Mouse (Mus musculus): Measurements from ENCODE around the gene Map3k5. TPM values are rescaled to one million over a fixed set of nuclear protein-coding genes. Genes with fewer than 3 reads are reported as not detected.

The Map3k5 gene
- polyA plus RNA-seq, 1 experiment from 2014 or later = 1.2 TPM

DNA sequence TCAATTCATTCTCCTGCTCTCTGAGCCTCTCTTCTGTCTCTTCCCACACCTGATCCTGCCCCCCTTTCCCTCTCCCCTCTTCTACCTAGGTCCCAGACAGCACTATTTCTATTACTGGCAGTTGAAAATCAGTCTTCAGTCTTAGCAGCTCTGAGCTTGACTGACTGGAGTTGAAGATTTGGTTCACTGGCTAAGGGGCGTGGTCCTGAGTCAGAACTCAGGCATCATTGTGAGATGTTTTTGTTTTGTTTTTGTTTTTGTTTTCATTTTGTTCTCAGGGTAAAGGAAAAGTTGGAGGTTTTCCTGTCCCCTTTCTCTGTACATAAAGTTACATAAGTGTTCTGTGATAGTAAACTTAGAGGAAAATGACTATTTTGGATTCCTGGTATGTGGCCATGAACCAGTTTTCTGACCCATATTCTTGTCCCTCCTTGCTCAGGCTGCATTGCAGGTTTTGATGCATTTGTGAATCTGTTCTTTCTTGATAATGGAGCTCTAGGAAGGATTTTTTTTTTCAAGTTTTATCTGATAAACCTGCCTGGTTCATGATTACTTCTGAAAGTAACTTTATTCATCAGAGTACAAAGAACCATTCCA, 131.9 kb downstream of the Map3k5 start:
- Histone ChIP-seq H3K9me3 (ENCODE audit: control insufficient read depth, low read length) (no peaks in the 10 kb centered on the region), H3K4me1 (replicated peaks; ENCODE audit: control insufficient read depth, insufficient read depth, low read length) (no peaks in the 10 kb centered on the region), H3K36me3 (ENCODE audit: control insufficient read depth, insufficient read depth, low read length) (no peaks in the 10 kb centered on the region), H3K27ac (ENCODE audit: low read length) (no peak overlapping the region), H3K27me3 (ENCODE audit: control insufficient read depth, insufficient read depth, low read depth, low read length) (no peaks in the 10 kb centered on the region), H3K4me2 (ENCODE audit: low read depth, low read length) (no peak overlapping the region), H3K4me3 (ENCODE audit: low read length) (no peak overlapping the region), H3K9ac (ENCODE audit: low read length) (no peak overlapping the region)
- WGBS = 87% methylated on average over 1 of the region's 1 CpGs
- ATAC-seq (ENCODE audit: low read depth) = no peak

DNA sequence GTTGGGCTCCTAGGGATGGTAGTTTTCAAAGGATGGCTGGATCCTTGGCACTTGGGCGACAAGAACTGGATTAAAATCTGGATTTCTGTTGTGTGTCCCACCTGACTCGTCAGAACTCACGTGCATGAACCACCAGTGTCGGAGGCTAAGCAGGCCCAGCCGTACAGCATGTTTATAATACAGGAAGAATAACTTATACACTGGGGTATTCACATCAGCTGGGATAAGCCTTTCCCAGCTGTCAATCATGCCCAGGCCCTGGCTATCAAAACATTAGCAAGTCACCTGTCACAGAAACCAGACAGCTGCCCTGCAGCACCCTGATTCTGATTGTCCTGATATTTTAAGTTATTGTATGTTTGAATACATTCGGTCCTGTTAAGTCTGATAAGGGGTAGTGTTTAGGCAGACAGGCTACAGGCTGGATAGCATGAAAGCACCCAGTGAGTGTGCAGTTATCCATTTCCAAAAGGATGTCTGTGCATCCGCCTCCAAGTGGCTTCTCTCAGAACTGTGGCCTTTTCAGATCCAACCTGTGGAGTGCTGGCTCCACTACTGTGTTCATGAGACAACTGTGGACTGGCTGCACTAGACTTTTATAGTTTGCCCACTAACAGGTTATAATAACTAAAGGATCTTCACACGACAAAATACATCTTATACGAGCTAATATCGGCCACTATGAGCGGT, 135.6 kb downstream of the Map3k5 start:
- H3K27me3 ChIP-seq (ENCODE audit: control insufficient read depth, insufficient read depth, low read depth, low read length) = no peaks in the 10 kb centered on the region

DNA sequence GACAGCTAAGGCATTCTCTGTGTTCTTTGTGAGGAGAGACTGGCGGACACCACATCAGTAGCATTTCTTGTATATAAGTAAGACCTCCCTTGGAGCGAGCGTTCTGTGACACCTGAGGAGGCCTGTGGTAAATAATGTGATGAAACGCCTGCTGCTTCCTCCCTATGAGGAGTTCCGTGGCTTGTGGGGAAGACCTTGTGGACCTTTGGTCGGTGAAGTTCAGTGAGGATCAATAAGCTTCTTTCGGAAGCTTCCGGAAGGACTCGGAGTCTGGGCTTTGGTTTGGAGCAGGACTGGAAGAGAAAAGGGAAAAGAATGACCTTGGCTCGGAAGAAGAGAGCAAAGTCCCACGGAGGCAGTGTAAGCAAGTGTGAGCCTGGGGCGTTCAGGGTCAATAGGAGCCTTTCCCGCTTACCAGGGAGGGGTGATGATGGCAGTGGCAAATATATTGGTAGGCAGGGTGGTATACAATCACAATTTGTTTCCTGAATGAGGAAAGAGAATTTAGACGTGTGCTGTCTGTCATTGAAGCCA, 136.4 kb downstream of the Map3k5 start:
- 72% methylated on average over 14 of the region's 14 CpGs for WGBS
- Histone ChIP-seq H3K9me3 (ENCODE audit: control insufficient read depth, low read length) (no peaks in the 10 kb centered on the region), H3K27ac (ENCODE audit: low read length) (no peak overlapping the region), H3K36me3 (ENCODE audit: control insufficient read depth, insufficient read depth, low read length) (no peaks in the 10 kb centered on the region), H3K9ac (ENCODE audit: low read length) (no peak overlapping the region), H3K4me2 (ENCODE audit: low read depth, low read length) (no peak overlapping the region), H3K27me3 (ENCODE audit: control insufficient read depth, insufficient read depth, low read depth, low read length) (no peaks in the 10 kb centered on the region), H3K4me1 (replicated peaks; ENCODE audit: control insufficient read depth, insufficient read depth, low read length) (no peaks in the 10 kb centered on the region), H3K4me3 (ENCODE audit: low read length) (no peak overlapping the region)
- no peak for ATAC-seq (ENCODE audit: low read depth)

More for the DNA sequence above, 135.6 kb downstream of the Map3k5 start:
- Histone ChIP-seq H3K4me1 (replicated peaks; ENCODE audit: control insufficient read depth, insufficient read depth, low read length) (no peaks in the 10 kb centered on the region), H3K4me2 (ENCODE audit: low read depth, low read length) (no peak overlapping the region), H3K9ac (ENCODE audit: low read length) (no peak overlapping the region), H3K9me3 (ENCODE audit: control insufficient read depth, low read length) (no peaks in the 10 kb centered on the region), H3K4me3 (ENCODE audit: low read length) (no peak overlapping the region), H3K27ac (ENCODE audit: low read length) (no peak overlapping the region), H3K36me3 (ENCODE audit: control insufficient read depth, insufficient read depth, low read length) (no peaks in the 10 kb centered on the region)
- ATAC-seq (ENCODE audit: low read depth) = no peak
- WGBS = 83% methylated on average over 11 of the region's 11 CpGs

DNA sequence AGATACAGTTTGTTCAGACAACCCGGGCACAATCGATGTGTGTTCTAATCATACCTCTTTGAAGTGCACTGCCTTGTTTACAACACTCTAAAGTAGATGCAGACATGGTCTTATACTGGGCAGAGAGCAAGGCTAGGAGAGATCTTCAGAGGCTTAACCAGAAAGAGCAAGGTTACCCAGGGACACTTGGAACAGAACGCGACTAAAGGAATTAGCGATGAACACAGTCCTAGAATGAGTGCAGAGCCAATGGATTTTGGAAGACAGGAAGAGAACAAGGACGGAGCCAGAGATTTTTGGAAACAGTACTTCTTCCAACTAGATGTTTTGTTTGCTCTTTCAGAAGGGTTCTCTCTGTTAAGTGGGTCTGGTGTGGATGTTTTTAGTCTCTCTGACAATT, 137.4 kb downstream of the Map3k5 start:
- H3K9ac ChIP-seq (ENCODE audit: low read length) = no peak overlapping the region
- no peaks in the 10 kb centered on the region for H3K4me1 ChIP-seq (replicated peaks; ENCODE audit: control insufficient read depth, insufficient read depth, low read length)
- no peak overlapping the region for H3K4me3 ChIP-seq (ENCODE audit: low read length)
- no peak for ATAC-seq (ENCODE audit: low read depth)
- no peaks in the 10 kb centered on the region for H3K9me3 ChIP-seq (ENCODE audit: control insufficient read depth, low read length)
- no peaks in the 10 kb centered on the region for H3K27me3 ChIP-seq (ENCODE audit: control insufficient read depth, insufficient read depth, low read depth, low read length)
- H3K36me3 ChIP-seq (ENCODE audit: control insufficient read depth, insufficient read depth, low read length) = no peaks in the 10 kb centered on the region
- WGBS = 80% methylated on average over 6 of the region's 6 CpGs
- no peak overlapping the region for H3K27ac ChIP-seq (ENCODE audit: low read length)
- no peak overlapping the region for H3K4me2 ChIP-seq (ENCODE audit: low read depth, low read length)

DNA sequence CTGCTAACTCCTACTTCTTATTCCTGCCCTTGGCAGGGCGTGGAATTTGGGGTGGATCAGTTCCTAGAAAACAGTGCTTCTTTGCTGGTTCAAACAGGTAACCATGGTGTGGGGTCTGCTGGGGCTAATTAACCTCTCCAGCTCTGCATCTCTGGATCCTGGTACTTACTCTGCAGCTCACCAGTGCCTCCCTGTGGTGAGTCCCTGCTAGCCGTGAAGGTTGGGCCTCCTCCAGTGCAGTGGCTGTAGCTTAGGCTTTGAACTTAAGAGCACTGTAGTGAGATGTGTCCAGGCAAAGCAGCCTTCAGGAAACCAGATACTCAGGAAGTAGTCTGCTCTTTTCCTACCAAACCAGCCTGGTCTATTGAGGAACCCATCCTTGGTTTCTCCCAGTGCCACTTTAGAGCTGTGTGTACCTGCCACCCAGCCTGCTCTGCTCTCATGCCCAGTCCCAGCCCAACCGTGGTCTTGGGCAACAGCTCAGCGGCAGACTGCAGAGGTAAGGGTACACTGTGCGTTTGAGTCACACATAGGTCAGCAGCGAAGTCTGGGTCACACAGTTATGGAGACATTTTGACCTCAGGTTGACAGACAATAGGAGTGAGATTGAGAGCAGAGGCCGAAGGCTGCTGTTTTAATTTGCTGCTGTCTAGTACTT, 139.1 kb downstream of the Map3k5 start:
- Histone ChIP-seq H3K9ac (ENCODE audit: low read length) (no peak overlapping the region), H3K4me2 (ENCODE audit: low read depth, low read length) (no peak overlapping the region), H3K36me3 (ENCODE audit: control insufficient read depth, insufficient read depth, low read length) (no peaks in the 10 kb centered on the region), H3K4me1 (replicated peaks; ENCODE audit: control insufficient read depth, insufficient read depth, low read length) (no peaks in the 10 kb centered on the region), H3K27me3 (ENCODE audit: control insufficient read depth, insufficient read depth, low read depth, low read length) (no peaks in the 10 kb centered on the region), H3K4me3 (ENCODE audit: low read length) (no peak overlapping the region), H3K9me3 (ENCODE audit: control insufficient read depth, low read length) (no peaks in the 10 kb centered on the region), H3K27ac (ENCODE audit: low read length) (no peak overlapping the region)
- WGBS = 64% methylated on average over 7 of the region's 7 CpGs
- ATAC-seq (ENCODE audit: low read depth) = peak; percentile 74

DNA sequence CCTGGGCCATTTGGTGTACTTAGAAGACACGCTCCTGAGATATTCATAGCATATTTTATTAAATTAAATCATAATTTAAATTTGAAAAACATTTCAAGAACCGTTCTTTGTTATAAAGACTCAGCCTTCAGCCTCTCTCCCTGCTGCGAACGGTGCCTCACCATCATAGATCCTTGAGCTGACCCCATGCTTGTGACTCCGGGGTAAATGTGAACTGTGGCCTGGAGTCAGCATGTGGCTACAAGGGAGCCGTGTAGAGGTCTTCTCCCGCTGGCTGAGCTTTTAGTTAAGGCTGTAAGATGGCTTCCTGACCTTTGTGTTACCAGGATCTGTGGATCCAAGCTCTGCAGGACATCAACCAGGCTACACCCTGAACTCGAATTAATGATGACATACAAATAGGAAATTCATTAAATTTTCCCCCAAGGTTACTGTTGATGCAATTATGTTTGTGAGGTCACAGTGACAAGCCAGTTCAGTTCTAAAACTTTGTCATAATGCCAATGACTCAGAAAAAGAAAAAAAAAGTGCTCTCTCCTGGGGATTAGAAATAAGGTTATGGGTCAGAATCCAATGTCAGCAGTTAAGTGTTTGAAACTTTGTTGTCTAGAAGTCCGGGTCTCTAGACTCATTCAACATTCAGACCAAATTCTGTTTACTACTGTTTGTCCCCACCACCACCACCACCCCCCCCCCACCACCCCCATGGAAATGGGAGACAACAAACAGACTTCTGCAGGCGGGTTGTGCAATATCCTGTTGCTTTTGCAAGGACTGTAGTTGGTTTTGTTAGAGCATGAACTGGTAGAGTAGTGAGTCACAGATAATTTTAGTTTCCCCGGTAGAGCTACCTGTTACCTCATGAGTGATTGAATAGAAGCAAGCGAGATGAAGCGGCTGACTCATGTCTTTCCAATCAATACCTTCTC, 142.5 kb downstream of the Map3k5 start:
- Histone ChIP-seq H3K4me3 (ENCODE audit: low read length) (no peak overlapping the region), H3K27ac (ENCODE audit: low read length) (no peak overlapping the region), H3K36me3 (ENCODE audit: control insufficient read depth, insufficient read depth, low read length) (no peaks in the 10 kb centered on the region), H3K4me1 (replicated peaks; ENCODE audit: control insufficient read depth, insufficient read depth, low read length) (no peaks in the 10 kb centered on the region), H3K9me3 (ENCODE audit: control insufficient read depth, low read length) (no peaks in the 10 kb centered on the region), H3K27me3 (ENCODE audit: control insufficient read depth, insufficient read depth, low read depth, low read length) (no peaks in the 10 kb centered on the region), H3K9ac (ENCODE audit: low read length) (no peak overlapping the region), H3K4me2 (ENCODE audit: low read depth, low read length) (no peak overlapping the region)
- WGBS = 73% methylated on average over 13 of the region's 13 CpGs
- peak; percentile 43; the same call in 1 of the 2 replicates for ATAC-seq (ENCODE audit: low read depth)

DNA sequence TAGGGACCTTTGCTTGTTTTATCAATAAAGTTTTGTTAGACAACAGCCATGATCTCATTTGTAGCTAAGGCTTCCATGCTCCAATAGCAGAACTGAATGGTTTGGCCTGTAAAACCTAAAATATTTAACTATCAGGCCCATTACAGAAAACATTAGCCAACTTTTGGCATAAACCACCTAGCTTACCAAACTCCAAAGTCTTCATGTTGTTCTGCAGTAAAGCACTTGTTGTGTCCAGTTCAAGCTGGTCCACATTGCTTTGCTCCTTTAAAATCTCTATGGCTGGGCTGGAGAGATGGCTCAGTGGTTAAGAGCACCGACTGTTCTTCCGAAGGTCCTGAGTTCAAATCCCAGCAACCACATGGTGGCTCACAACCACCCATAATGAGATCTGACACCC, 144.1 kb downstream of the Map3k5 start:
- no peak overlapping the region for H3K9ac ChIP-seq (ENCODE audit: low read length)
- H3K4me3 ChIP-seq (ENCODE audit: low read length) = no peak overlapping the region
- no peak overlapping the region for H3K27ac ChIP-seq (ENCODE audit: low read length)
- H3K36me3 ChIP-seq (ENCODE audit: control insufficient read depth, insufficient read depth, low read length) = no peaks in the 10 kb centered on the region; the same call in 1 of the 2 replicates
- no peaks in the 10 kb centered on the region for H3K9me3 ChIP-seq (ENCODE audit: control insufficient read depth, low read length)
- H3K4me2 ChIP-seq (ENCODE audit: low read depth, low read length) = no peak overlapping the region
- 100% methylated on average over 2 of the region's 2 CpGs for WGBS
- no peaks in the 10 kb centered on the region for H3K27me3 ChIP-seq (ENCODE audit: control insufficient read depth, insufficient read depth, low read depth, low read length)
- ATAC-seq (ENCODE audit: low read depth) = no peak
- no peaks in the 10 kb centered on the region for H3K4me1 ChIP-seq (replicated peaks; ENCODE audit: control insufficient read depth, insufficient read depth, low read length)

DNA sequence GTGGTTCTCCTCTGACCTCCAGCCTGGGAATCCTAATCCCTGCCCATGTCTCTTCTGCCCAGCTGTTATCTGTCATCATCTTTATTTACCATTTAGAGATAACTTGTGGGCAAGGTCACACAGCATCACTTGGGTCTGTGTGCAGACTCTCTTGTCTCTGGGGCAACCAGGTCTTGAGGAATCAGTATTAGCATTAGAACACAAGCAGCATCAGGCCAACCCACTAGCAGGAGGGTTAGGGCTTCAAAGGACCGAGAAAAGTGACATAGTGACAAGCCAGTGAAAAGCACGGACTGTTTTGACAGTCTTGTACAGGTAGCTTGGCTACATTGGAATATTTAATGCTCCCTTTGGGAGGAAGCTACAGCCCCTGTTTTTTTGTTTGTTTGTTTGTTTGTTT, 153.6 kb downstream of the Map3k5 start:
- Histone ChIP-seq H3K4me3 (ENCODE audit: low read length) (no peak overlapping the region), H3K36me3 (ENCODE audit: control insufficient read depth, insufficient read depth, low read length) (no peaks in the 10 kb centered on the region), H3K4me2 (ENCODE audit: low read depth, low read length) (no peak overlapping the region), H3K9ac (ENCODE audit: low read length) (no peak overlapping the region), H3K27ac (ENCODE audit: low read length) (no peak overlapping the region), H3K27me3 (ENCODE audit: control insufficient read depth, insufficient read depth, low read depth, low read length) (no peaks in the 10 kb centered on the region), H3K4me1 (replicated peaks; ENCODE audit: control insufficient read depth, insufficient read depth, low read length) (no peaks in the 10 kb centered on the region), H3K9me3 (ENCODE audit: control insufficient read depth, low read length) (no peaks in the 10 kb centered on the region)
- 32% methylated on average over 2 of the region's 2 CpGs for WGBS
- ATAC-seq (ENCODE audit: low read depth) = no peak

All from lung, embryonic 16.5 days (tissue).